Mouse (Mus musculus) Muller cell, postnatal 12 days (primary cell): ENCODE results near the gene Rubcn.
A peak's percentile ranks its signal among the peaks of the same experiment; 100 is the strongest.

Experiments
- DNase-seq: peaks from one replicate; pipeline ENCODE4 v3.0.0-alpha.2; 2015; ENCODE audit errors: inconsistent ontology term

Gene Rubcn

DNA sequence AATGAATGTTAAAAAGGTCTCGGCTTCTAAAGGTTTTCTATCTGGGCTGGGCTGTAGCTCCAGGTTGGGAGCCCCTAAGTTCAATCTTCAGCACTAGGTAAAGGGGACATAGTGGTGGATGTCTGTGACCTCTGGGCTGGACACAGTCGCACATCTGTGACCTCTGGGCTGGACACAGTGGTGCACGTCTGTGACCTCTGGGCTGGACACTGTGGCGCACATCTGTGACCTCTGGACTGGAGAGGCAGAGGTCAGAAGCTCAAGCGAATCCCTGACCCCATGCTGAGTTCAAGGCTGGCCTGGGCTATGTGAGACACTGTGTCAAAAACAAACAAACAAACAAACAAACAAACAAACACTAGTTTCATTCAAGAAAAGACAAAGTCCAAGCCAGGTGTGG is 7.3 kb downstream of the Rubcn start:
- no peak for DNase-seq

DNA sequence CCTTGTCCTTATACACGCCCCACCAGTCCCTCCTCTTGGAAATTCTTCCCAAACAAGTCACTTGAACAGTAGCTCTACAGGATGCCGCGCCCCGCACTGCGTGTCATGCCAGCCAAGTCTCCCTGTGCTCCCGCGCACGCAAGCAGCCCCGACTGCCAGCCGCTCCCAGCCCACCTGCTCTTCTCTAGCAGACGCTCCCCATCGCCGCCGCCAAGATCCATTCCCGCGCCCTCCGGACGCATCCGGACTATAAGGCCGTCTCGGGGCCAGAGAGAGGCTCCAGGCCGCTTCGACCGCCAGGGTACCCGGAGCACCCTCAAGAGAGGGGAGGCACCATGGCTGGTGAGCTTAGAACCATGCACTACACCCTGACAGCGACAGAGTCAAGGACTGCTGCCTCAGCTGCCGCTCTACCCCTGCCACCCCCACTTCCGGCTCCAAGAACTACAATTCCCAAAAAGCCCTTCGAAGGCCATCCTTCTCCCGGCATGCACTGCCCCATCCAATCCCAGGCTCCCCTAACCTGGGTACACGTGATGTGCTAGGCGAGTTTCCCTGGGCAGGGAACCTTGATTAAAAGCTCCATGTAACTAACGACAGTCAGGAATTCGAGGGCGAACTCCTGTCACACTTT is 9.5 kb downstream of the Rubcn start:
- DNase-seq: peak; percentile 94

DNA sequence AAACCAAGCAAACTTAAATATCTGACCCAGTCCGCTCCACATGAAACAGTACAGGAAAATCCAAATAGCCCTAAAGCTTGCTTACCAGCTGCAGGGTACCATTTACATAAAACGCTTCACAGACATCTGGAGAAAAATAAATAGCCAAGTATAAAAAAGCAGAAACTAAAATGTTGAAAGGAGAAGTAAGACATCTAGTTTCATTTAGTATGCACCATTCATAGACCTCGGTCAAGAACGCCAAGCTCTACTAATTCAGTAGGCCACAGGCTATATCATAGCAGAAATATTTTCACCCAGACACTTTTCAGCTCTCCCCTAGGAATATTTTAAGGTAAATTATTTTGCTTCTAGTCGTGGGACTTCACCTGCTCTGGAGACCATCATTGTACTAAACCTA is 10.9 kb downstream of the Rubcn start:
- no peak for DNase-seq

DNA sequence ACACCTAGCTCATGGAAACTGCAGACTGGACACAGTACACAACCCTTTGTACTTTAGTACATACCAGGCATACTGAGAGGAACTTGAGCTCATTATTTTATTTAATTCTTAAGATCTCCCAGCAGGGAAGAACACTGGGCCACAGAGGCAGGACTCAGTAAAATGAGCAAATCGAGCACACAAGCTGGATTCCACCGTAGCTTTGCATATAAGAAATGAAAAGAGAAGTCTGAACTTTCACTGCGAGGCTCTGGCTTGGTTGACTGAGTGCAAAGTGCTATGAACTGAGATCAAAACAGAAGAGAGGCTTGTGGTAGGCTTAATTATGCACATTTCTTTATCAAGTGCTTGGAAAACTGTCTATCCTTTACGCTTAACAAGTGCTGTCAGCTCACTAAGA is 12.2 kb downstream of the Rubcn start:
- peak; percentile 52 for DNase-seq

DNA sequence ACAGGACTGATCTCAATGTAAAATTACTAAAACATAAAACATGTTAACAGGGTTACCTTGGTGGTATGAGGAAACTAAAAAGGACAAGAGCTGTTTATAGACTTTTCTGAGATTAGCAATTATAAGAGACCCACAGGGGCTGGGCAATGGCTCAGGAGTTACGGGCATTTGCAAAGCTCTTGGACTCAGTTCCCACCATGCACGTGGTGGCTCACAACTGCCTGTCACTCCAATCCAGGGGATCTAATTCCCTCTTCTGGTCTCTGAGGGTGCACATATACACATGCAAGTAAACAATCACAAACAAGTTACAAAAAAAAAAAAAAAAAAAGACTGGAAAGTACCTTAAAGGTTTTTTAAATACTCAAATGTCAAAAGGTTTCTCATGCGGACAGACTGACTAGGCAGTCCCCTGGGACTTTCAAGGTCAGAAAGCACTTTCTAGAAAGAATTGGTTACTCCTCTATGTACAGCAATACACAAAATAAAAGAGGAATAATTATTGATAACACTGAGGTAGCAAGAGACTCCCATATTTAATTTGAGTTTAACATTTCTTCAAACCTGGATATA is 15.7 kb downstream of the Rubcn start:
- DNase-seq: no peak

DNA sequence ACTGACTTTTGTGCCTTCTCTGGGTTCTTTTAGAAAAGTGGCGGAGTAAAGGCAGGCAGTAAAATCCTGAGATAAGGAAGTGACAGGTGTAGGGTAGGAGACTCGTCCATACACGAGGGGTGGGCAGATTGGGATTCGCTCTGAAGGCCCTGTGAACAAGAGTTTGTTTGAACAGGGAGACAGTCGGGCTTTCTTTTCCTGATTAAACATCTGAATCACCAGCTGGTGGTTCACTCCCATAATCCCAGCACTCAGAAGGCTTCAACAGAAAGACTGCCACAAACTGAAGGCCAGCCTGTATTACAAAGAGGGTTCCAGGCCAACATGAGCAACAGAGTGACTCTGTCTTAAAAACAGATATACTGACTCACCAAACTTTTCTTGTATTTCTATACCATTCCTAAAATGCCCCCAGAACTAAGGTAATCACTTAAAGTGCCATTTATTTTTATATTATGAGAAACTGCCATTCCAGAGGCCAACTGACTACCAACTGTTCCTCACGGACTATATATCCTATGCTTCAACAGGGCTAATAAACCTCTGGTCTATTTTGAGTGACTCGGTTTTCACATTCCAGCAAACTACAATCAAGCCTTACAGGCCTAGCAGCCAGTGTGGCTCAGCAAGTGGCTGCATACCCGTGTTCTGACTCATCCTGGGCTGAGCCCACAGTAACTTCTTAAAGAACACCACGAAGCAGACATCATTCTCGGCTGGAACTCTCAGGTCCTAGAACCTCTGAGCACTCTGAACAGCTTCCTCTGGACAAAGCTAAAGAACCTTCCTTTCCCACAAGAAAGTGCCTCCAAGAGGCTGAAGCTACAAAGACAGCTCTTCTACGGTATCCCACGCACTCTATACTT is 18.6 kb downstream of the Rubcn start:
- peak; percentile 77 for DNase-seq

DNA sequence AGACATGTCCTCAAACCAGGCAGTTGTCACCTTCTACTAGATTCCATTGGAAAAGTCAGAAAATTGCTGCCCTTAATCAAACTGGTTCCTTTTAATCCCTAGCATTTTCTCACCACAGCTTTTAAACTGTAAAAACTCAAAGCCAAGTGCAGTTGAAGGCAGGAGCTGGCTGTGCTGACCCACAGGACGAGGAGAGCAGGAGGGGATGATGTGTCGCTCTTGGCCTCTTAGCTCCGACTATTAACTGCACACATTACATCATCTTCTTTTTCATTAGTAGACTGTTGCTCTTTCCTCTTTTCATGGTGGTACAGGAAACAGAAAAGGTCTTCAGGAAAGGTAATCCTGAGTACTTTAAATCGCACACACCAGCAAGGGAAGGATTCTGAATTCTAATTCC is 19.2 kb downstream of the Rubcn start:
- DNase-seq: peak; percentile 44

DNA sequence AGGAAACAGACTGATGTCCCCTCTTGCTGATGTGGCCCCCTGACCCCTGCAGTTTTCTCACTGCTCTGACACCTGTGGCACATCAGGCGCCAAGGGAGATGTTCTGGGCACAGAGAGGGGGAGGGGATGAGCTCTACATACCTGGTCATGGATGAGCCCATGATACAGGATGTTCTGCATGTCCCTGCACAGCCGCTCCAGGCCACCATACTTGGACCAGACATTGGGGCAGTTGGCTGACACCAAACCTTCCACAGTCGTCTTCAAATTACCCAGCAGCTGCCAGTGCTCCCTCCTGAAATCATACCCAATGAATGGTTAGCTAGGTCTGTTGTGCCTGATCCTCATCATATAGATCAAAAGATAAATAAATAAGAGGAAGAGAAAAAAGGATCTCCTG is 20.8 kb downstream of the Rubcn start:
- DNase-seq: no peak

DNA sequence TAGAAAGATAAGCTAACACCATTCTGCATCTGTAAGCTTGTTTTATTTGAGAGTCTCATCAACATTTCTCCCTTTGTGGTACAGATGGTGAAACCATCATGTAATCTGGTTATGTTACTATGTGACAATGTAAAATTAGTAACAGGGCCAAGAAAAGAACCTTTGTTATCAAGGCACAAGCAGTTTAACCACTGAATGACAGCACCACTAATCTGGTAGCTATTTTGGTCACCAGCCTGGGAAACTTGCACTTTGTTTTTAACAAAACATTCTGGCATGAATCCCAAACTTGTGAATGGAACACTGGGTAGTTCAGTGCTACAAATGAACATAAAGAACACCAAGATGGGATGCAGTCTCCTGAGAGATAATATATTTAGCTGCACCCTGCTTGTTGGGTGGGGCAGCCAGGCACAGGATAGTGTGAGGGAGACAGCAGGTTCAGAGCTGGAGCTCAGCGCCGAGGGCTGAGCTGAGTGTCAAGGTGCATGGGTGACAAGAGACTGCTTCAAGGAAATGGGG is 23.5 kb downstream of the Rubcn start:
- DNase-seq: peak; percentile 91

DNA sequence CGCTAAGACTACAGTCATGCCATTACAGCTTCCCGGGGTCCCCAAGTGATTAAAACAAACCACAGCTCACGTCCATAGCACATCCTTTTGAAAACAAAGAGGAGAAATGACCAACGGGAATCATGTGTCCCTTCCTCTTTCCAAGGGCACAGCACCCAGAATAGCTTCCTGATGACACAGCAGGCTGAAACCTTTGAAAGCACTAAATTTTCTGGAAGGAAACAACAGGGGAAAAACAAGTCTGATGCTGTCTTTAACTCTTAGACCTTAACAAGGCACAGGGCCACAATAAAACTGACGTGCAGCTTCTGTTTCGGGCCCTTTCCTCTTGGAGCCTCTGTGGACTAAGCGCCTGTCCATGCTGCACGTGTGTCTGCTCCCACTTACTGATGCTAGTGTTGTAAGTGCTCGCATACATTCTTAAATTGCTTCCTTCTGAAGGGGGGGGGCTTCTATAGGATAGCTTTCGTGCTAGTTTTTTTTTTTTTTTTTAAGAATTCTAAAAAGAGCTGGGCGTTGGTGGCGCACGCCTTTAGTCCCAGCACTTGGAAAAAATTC is 24.0 kb downstream of the Rubcn start:
- peak; percentile 50 for DNase-seq

DNA sequence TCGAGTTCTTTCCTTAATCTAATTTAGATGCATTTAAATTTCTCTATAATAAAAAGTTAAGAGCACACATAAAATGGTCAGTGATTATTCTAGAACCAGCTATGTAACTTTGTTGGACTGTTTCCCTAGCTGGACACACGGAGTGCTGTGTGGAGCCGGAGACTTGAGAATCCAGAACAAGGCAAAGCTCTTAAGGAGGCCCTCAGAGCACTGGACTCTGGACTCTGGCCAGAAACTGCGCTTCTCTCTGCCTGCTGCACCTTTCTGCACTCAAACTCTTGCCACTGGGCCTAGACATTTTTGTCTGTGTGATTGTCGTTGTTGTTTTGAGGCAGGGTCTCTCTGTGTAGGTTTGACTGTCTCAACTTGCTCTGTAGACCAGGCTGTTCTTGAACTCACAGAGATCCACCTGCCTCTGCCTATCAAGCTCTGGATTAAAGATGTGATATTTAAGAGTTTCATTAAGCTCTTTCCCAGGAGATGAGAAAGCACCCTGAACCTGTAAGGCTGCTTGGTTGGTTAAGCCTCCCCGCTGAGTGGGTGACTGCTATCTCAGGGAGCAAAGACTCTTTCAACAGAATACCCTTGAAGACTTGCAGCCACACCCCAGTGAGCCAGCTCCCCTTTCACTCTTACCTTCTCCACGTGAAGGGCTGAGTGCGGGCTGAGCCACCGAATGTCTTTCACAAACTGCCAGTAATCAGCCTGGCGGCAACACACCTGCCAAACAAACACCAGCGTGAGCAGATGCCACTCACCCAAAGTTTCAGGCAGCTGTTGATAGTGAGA is 28.3 kb downstream of the Rubcn start:
- no peak for DNase-seq

DNA sequence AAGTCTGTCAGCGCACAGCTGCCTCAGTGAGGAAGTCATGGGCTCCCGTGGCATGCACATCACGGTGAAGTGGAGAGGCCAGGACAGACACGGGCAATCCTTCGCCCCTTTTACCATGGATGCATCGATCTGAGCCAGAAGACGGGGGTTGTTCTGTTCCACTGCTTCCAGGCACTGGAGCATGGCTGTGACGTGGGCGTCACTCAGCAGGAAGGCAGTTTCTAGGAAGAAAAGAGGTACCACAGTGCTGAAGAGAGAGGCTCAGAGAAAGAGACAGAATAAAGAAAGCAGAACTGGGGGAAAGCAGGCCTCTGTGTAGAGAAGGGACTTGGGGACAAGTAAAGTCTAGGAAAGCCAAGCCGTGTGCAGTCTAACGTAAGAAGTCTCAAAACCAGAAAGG is 30.5 kb downstream of the Rubcn start:
- no peak for DNase-seq

DNA sequence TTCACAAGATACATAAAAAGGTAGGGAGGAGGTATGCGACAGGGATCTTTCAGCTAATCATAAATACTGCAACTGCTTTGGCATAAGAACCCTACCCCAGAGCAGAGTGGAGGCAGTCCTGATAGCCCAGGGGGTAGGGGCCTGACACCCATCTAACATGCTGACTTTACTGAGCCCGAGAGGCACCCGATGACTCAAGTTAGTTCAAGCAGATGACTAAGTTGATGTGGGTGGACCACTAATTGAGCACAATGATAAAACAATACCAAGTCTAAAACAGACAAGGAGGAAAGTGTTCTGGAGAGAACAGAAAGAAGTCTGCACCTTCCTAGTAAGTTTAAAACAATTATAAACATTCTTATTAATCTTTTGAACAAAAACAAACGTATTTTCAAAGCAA is 46.1 kb downstream of the Rubcn start:
- DNase-seq: peak; percentile 45

DNA sequence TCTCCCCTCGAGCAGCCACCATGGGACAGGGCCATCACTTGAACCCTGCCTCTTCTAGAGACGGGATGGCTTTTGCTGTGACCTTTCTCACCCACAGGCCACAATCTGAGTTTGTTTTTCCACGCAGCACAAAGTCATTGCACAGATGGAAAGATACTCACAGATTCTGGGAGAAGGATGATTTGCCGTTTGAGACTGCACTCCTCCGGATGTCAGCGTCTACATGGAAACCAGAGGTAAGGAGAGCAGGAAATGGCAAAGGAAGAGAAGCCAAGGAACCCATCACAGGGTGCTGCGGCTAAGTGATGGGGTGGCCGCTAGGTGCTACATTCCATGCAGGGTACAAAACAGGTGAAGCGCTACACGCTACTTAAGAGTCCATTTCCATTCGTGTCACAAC is 48.5 kb downstream of the Rubcn start:
- no peak for DNase-seq

DNA sequence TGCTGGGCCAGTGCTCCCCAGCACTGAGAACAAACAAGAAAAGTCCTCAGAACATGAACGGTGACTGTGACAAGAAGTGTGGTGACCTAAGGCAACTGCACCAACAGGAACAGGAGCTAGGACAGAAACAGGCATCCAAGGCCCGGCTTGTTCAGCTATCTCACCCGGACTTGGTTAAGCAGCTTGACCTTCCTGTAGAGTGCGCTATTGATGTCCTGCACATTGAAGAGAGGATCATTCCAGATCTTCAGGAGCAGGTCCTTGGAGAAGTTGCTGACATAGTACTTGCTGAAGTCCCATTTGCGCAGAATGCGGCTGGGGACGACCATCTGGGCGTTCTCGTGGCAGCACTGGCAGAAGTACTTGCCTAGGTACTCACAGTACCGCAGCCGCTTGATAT is 51.0 kb downstream of the Rubcn start:
- no peak for DNase-seq

DNA sequence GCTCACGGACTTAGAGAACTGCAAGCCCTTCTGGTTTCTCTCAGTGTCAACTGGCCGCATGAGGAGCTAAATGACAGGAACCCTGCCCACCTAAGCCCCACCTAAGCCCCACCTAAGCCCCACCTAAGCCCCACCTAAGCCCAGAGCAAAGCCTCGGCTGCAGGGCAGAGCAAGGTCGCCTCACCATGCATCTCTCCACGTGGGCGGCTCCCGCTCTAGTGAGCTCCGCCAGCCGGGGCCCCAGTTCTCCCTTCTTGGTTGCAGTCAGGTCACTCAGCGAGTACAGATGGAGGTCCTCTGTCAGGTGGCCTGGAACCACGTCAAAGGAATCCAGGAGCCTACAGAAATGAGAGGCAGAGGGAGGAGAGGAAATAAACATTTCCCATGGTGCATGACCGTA is 52.2 kb downstream of the Rubcn start:
- no peak for DNase-seq

DNA sequence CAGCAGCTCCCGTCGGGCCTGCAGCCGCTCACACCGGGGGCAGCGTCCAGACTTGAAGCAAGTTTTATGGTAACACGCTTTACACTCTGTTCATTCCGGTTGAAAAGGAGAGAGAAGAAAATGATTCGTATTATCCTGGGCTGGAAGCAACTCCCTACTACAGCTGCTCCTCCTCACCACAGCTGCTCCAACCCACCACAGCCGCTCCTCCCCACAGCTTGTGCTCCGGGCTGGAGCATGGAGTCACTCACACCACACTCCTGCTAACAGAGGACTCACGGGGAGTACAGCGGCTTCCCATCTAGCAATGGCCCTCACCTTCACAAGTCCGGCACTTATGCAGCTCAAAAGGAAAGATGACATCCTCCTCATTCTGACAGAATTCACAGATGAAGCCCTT is 53.5 kb downstream of the Rubcn start:
- no peak for DNase-seq

DNA sequence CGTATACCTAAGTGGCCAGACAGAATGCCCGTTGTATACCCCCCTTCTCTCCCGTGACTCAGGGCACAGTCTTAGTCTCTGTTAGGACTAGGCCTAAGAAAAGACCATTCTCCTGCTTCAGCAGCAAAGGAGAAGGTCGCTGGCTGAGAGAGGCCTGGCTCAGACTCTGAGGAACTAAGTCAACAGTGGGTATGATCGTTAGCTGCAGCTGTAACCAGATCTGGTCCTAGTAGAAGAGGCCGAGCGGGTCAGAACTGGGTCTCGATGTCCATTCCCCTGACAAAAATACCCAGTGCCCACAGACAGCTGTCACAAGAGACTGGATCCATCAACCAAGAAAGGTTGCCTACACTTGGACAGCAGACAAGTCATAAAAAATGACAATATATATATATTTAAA is 54.1 kb downstream of the Rubcn start:
- DNase-seq: no peak

DNA sequence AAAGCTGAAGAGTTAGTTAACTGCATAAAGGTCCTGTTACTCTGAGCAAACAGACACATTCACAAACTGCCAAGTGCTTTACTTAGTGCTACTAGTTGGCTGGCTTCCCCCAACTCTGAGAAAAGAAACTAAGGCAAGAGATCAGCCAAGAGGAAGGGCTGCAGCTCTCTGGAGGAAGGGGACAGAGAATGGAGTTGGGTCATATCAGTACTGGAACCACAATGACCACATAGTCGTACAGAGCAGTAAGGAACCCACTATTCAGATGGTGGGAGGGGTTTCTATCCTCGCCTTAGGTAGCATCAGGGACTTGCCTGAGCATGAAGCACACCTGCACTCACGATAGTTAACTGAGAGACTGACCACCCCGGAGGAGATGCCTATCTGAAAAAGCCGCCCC is 54.7 kb downstream of the Rubcn start:
- DNase-seq: no peak

DNA sequence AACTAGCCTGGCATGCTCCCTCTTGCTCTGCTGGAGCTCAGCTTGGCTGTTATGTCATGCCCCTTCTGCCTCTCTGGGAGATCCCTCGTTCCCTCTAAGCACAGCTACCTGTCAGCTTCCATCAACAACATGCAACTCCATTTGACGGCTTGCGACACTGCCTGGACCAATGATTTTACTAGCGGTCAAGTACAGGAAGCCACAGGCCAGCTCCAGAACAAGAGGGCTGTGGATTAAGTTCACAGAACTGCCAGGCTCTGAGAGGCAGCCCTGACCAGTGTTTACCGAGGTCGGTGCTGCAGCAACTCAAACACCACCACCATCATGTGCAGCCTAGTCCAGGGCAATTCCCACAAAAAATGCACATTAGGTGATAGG is 55.1 kb downstream of the Rubcn start:
- DNase-seq: no peak

DNA sequence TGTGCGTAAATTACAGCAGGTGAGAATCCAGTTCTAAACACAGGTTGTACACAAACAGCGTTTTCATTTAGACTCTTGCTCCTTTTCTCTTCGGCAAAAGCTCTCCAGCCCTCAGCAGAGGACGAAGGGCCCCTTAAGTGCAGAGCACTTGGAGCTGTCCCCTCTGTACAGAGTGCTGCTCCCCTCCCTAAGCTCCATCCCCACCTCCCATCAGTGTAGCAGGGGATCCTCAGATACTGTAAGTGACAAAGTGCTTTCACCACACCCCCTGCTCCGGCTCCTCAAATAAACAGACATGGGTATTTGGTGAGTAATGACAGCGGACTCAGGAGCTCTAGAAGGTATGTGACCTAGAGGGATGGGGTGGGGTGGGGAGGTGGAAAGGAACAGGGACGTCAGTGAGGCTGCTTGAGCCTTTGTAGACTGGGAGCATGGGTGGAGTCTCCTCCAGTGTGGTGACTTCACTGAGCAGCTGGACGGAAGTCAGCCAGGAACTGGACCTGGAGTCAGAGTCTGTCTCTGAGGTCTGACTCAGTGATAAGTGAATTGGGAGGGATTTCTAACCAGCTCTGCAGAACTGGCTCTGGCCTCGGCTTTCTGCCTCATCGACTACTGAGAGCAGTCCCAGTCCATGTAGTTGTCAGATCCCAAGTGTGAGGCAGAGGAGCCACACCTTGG is 55.7 kb downstream of the Rubcn start:
- DNase-seq: peak; percentile 43
